Mouse (Mus musculus) c-Kit-positive CD71-positive TER-119-positive erythroid progenitor cells, embryonic 14.5 days (primary cell): ENCODE data around the gene Evi2a.

Source experiments
- DNase-seq: peaks from one replicate; pipeline ENCODE4 v3.0.0-alpha.2; 2013; ENCODE audit warnings: low spot score

The Evi2a gene

GRCm38 (mm10) chr11:79524310-79524575 lies 6.2 kb downstream of the Evi2a start:
- DNase-seq = no peak

GRCm38 (mm10) chr11:79523560-79524309 lies 6.7 kb downstream of the Evi2a start, which contains the start of gene Evi2b:
Gene Evi2b (minus strand): TSS chr11:79523762.
- no peak for DNase-seq

- DNase-seq = no peak
Observed at GRCm38 (mm10) chr11:79522944-79523343, 7.5 kb downstream of the Evi2a start.

GRCm38 (mm10) chr11:79521930-79522329 lies 8.5 kb downstream of the Evi2a start:
- DNase-seq = no peak

- no peak for DNase-seq
Observed at GRCm38 (mm10) chr11:79520772-79521171, 9.6 kb downstream of the Evi2a start.

- DNase-seq = no peak
Observed at GRCm38 (mm10) chr11:79519878-79520291, 10.5 kb downstream of the Evi2a start.

GRCm38 (mm10) chr11:79519299-79519698 lies 11.1 kb downstream of the Evi2a start:
- DNase-seq = no peak

- no peak for DNase-seq
Observed at GRCm38 (mm10) chr11:79515798-79516197, 14.6 kb downstream of the Evi2a start.

- no peak for DNase-seq
Observed at GRCm38 (mm10) chr11:79515331-79515730, 15.1 kb downstream of the Evi2a start.

- DNase-seq = no peak
Observed at GRCm38 (mm10) chr11:79511970-79512369, 18.4 kb downstream of the Evi2a start.

- no peak for DNase-seq
Observed at GRCm38 (mm10) chr11:79504506-79504905, 25.9 kb downstream of the Evi2a start.

- no peak for DNase-seq
Observed at GRCm38 (mm10) chr11:79503845-79504244, 26.6 kb downstream of the Evi2a start, which contains the start of gene Omg. Gene Omg (minus strand): TSS chr11:79504084.

GRCm38 (mm10) chr11:79502917-79503316 lies 27.5 kb downstream of the Evi2a start:
- no peak for DNase-seq

- no peak for DNase-seq
Observed at GRCm38 (mm10) chr11:79494976-79495800, 35.2 kb downstream of the Evi2a start.

- no peak for DNase-seq
Observed at GRCm38 (mm10) chr11:79484721-79485120, 45.7 kb downstream of the Evi2a start.

GRCm38 (mm10) chr11:79483876-79484528 lies 46.4 kb downstream of the Evi2a start:
- DNase-seq = no peak

GRCm38 (mm10) chr11:79483392-79483791 lies 47.0 kb downstream of the Evi2a start:
- no peak for DNase-seq
